Mouse (Mus musculus) testis, adult 2 months (tissue): ENCODE data around the gene Rrp1b.

ENCODE experiments used
- CTCF ChIP-seq: fragments of 200-500 bp; IDR thresholded peaks from 2 replicates; pipeline ENCODE4 v1.5.1; 2012; ENCODE audit warnings: low read depth, mild to moderate bottlenecking, inconsistent platforms, low read length, moderate library complexity; ENCODE audit not compliant: control insufficient read depth, insufficient read depth, insufficient replicate concordance
- POLR2A ChIP-seq: fragments of 200-500 bp; IDR thresholded peaks from 2 replicates; pipeline ENCODE4 v1.6.1; 2012; ENCODE audit warnings: low read depth, mild to moderate bottlenecking, inconsistent platforms, low read length, moderate library complexity; ENCODE audit not compliant: control insufficient read depth

GRCm38 (mm10) chr17:32028301-32028700 lies 7.6 kb upstream of the Rrp1b start:
- TF ChIP-seq CTCF (no peak), POLR2A (no peak)
